ENCODE assay signal across 8 mouse cellular contexts in the genomic region with DNA sequence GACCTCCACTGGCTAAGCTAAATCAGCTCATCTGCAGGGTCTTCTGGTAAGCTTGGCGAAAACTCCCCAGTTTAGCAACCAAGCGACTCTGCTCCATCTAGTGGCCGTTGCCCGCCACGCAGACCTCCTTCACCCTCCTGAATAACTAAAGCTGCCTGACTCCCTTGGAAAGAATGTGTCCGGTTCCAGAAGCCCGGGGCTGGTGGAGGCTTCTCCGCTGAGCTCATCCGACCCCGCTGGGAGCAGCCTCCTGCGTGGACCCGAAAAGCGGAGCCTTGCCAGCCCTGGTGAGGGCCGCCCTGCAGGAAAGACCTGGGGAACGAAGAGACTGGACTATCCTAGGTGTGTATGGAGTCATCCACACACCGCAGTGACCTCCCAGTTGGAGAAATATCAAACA.
DNase-seq lines count a peak whose midpoint lies in the region; ATAC-seq and TF ChIP-seq lines count a peak whose summit lies in the region.

No protein-coding gene starts in this region.

- H3K36me3 ChIP-seq in erythroblast, embryonic 14.5 days (ENCODE audit: control insufficient read depth), result no peaks in the 10 kb centered on the region
- H3K36me3 ChIP-seq in heart, embryonic 14.5 days (ENCODE audit: control insufficient read depth, insufficient read depth, low read length), result peaks cover 42% of the 10 kb centered on the region
- no peaks in the 10 kb centered on the region for H3K36me3 ChIP-seq in liver, embryonic 14.5 days (replicated peaks; ENCODE audit: control insufficient read depth, insufficient read depth, low read depth)
- H3K36me3 ChIP-seq in neural tube, embryonic 12.5 days, result no peaks in the 10 kb centered on the region
- no peaks in the 10 kb centered on the region for H3K36me3 ChIP-seq in stomach, postnatal 0 days (ENCODE audit: control insufficient read depth, insufficient read depth, low read length)

- DNase-seq in CD4-positive, CD25-positive, alpha-beta regulatory T cell, adult 2 months (ENCODE audit: low read depth, low spot score), result peak; percentile 82
- DNase-seq in brain, embryonic 14.5 days (ENCODE audit: low read depth), result peak; percentile 94
- DNase-seq in kidney, postnatal 14 days, result peak; percentile 87
- peak; percentile 36 to 42 (median 37) for DNase-seq in liver, embryonic 14.5 days (ENCODE audit: low read depth in 3 of 3, low spot score in 3 of 3)
- peak; percentile 84 for DNase-seq in stomach, postnatal 0 days (ENCODE audit: low spot score)

- TF ChIP-seq CTCF in brain, embryonic 14.5 days (IDR thresholded peaks at IDR 0.05; ENCODE audit: borderline replicate concordance, extremely low read depth, insufficient read depth, insufficient read length), result peak; percentile 95
- TF ChIP-seq CTCF in liver, embryonic 14.5 days (IDR thresholded peaks at IDR 0.05; ENCODE audit: low read depth), result peak; percentile 79
- peak; percentile 91 for TF ChIP-seq CTCF in stomach, postnatal 0 days (IDR thresholded peaks at IDR 0.05; ENCODE audit: low read depth)

- peak overlapping the region; percentile 14 for H3K4me3 ChIP-seq in erythroblast, embryonic 14.5 days (replicated peaks)
- H3K4me3 ChIP-seq in heart, embryonic 14.5 days (ENCODE audit: control insufficient read depth in 1 of 2, insufficient read depth in 1 of 2, low read depth in 1 of 2, low read length in 2 of 2), result peak overlapping the region; percentile 11 to 18; a peak in 2 of 4 replicates
- peak overlapping the region in 1 of 2 experiments; percentile 20; a peak in 2 of 4 replicates for H3K4me3 ChIP-seq in liver, embryonic 14.5 days (ENCODE audit: insufficient read depth in 1 of 2, low read depth in 2 of 2, low read length in 2 of 2)
- peak overlapping the region; percentile 19; the same call in 1 of the 2 replicates for H3K4me3 ChIP-seq in neural tube, embryonic 12.5 days
- H3K4me3 ChIP-seq in stomach, postnatal 0 days (ENCODE audit: low read depth, low read length), result peak overlapping the region; percentile 24

- no peak for TF ChIP-seq EP300 in liver, embryonic 14.5 days (IDR thresholded peaks at IDR 0.05; ENCODE audit: low read depth)
- no peak for TF ChIP-seq EP300 in stomach, postnatal 0 days (optimal IDR thresholded peaks at IDR 0.05)

- 4% methylated on average over 16 of the region's 16 CpGs for WGBS in heart, embryonic 14.5 days
- WGBS in liver, embryonic 14.5 days (ENCODE audit: insufficient replicate concordance), result 4% methylated on average over 16 of the region's 16 CpGs
- WGBS in neural tube, embryonic 12.5 days, result 3% methylated on average over 16 of the region's 16 CpGs
- WGBS in stomach, postnatal 0 days, result 2% methylated on average over 16 of the region's 16 CpGs

- H3K27me3 ChIP-seq in erythroblast, embryonic 14.5 days (ENCODE audit: control insufficient read depth), result peaks cover 3% of the 10 kb centered on the region; the same call in 1 of the 2 replicates
- H3K27me3 ChIP-seq in heart, embryonic 14.5 days (ENCODE audit: control insufficient read depth, insufficient read depth, low read length), result no peaks in the 10 kb centered on the region
- H3K27me3 ChIP-seq in liver, embryonic 14.5 days (ENCODE audit: control insufficient read depth, insufficient read depth, low read length), result no peaks in the 10 kb centered on the region
- H3K27me3 ChIP-seq in neural tube, embryonic 12.5 days (replicated peaks), result no peaks in the 10 kb centered on the region
- no peaks in the 10 kb centered on the region for H3K27me3 ChIP-seq in stomach, postnatal 0 days (ENCODE audit: control insufficient read depth, insufficient read depth, low read length)

- H3K4me1 ChIP-seq in erythroblast, embryonic 14.5 days (ENCODE audit: control insufficient read depth), result peaks cover 27% of the 10 kb centered on the region
- peaks cover 47 to 67% of the 10 kb centered on the region in 2 experiments for H3K4me1 ChIP-seq in heart, embryonic 14.5 days (ENCODE audit: control insufficient read depth in 2 of 2, insufficient read depth in 2 of 2, low read length in 2 of 2)
- peaks cover 0 to 4% of the 10 kb centered on the region in 2 experiments; a peak in 1 of 4 replicates for H3K4me1 ChIP-seq in liver, embryonic 14.5 days (replicated peaks; ENCODE audit: control insufficient read depth in 2 of 2, insufficient read depth in 2 of 2, low read length in 1 of 2)
- peaks cover 8% of the 10 kb centered on the region; the same call in 1 of the 2 replicates for H3K4me1 ChIP-seq in neural tube, embryonic 12.5 days
- no peaks in the 10 kb centered on the region for H3K4me1 ChIP-seq in stomach, postnatal 0 days (replicated peaks; ENCODE audit: control insufficient read depth, insufficient read depth)

- no peaks in the 10 kb centered on the region for H3K9me3 ChIP-seq in erythroblast, embryonic 14.5 days (ENCODE audit: control insufficient read depth, low read length)
- H3K9me3 ChIP-seq in heart, embryonic 14.5 days (ENCODE audit: control insufficient read depth, low read length), result no peaks in the 10 kb centered on the region
- H3K9me3 ChIP-seq in liver, embryonic 14.5 days (ENCODE audit: control insufficient read depth, low read length), result no peaks in the 10 kb centered on the region
- no peaks in the 10 kb centered on the region for H3K9me3 ChIP-seq in neural tube, embryonic 12.5 days
- H3K9me3 ChIP-seq in stomach, postnatal 0 days (ENCODE audit: control insufficient read depth, low read length), result no peaks in the 10 kb centered on the region

- TF ChIP-seq POLR2A in brain, embryonic 14.5 days (IDR thresholded peaks at IDR 0.05; ENCODE audit: borderline replicate concordance, extremely low read depth, insufficient read depth, insufficient read length, poor library complexity, severe bottlenecking), result no peak

- peak overlapping the region; percentile 71 to 81 for H3K27ac ChIP-seq in heart, embryonic 14.5 days (replicated peaks in 1 of 2; ENCODE audit: control insufficient read depth in 1 of 2, insufficient read depth in 1 of 2, low read depth in 2 of 2, low read length in 2 of 2)
- H3K27ac ChIP-seq in liver, embryonic 14.5 days, result no peak overlapping the region
- H3K27ac ChIP-seq in neural tube, embryonic 12.5 days, result no peak overlapping the region
- H3K27ac ChIP-seq in stomach, postnatal 0 days (replicated peaks), result peak overlapping the region; percentile 41

- peak overlapping the region; percentile 59 for H3K4me2 ChIP-seq in heart, embryonic 14.5 days (ENCODE audit: low read length)
- H3K4me2 ChIP-seq in liver, embryonic 14.5 days (ENCODE audit: low read depth), result peak overlapping the region; percentile 54
- H3K4me2 ChIP-seq in neural tube, embryonic 12.5 days (replicated peaks), result peak overlapping the region; percentile 59
- H3K4me2 ChIP-seq in stomach, postnatal 0 days (replicated peaks; ENCODE audit: low read depth), result peak overlapping the region; percentile 70

- ATAC-seq in heart, embryonic 14.5 days (ENCODE audit: insufficient number of reproducible peaks, insufficient read depth, low FRiP score, low read depth), result peak; percentile 53
- no peak for ATAC-seq in liver, embryonic 14.5 days (ENCODE audit: insufficient read depth)
- ATAC-seq in neural tube, embryonic 12.5 days (ENCODE audit: low FRiP score, low read depth), result peak; percentile 91
- ATAC-seq in stomach, postnatal 0 days (ENCODE audit: low FRiP score, low TSS enrichment), result peak; percentile 84

- peak overlapping the region; percentile 63 for H3K9ac ChIP-seq in heart, embryonic 14.5 days (ENCODE audit: low read length)
- H3K9ac ChIP-seq in liver, embryonic 14.5 days (replicated peaks), result no peak overlapping the region
- H3K9ac ChIP-seq in neural tube, embryonic 12.5 days, result peak overlapping the region; percentile 39; the same call in 1 of the 2 replicates
- H3K9ac ChIP-seq in stomach, postnatal 0 days (ENCODE audit: low read length), result no peak overlapping the region

Comparison
In these comparisons a context has a peak if more than half of its experiments do, and no peak if none do; other contexts are left out.
1. DNase-seq: peak in every context shown above with its lines; median percentile 94 in brain, embryonic 14.5 days; 87 in kidney, postnatal 14 days; 84 in stomach, postnatal 0 days; 82 in CD4-positive, CD25-positive, alpha-beta regulatory T cell, adult 2 months; 37 in liver, embryonic 14.5 days.
2. H3K27ac ChIP-seq: peak in heart, embryonic 14.5 days (2 of 2) and stomach, postnatal 0 days (single experiment); none in liver, embryonic 14.5 days (single experiment) and neural tube, embryonic 12.5 days (single experiment).
3. H3K9ac ChIP-seq: peak in heart, embryonic 14.5 days (single experiment) and neural tube, embryonic 12.5 days (single experiment); none in liver, embryonic 14.5 days (single experiment) and stomach, postnatal 0 days (single experiment).
4. Peak in every context shown above with its lines, with median percentiles within 50 percentile points of each other: CTCF ChIP-seq and H3K4me2 ChIP-seq.